Mouse (Mus musculus) G1E (cell line): ENCODE results near the gene Hcn1.

Experiments
- CTCF ChIP-seq: IDR thresholded peaks from 2 replicates; pipeline ENCODE4 v1.5.1; 2012; ENCODE audit warnings: low read depth, low read length, inconsistent platforms, mixed read lengths
- GATA1 ChIP-seq: IDR thresholded peaks from 2 replicates; pipeline ENCODE4 v1.6.1; 2012; ENCODE audit warnings: borderline replicate concordance, low read length, inconsistent platforms, mixed read lengths
- TAL1 ChIP-seq: conservative IDR thresholded peaks from 2 replicates; pipeline ENCODE4 v1.6.1; 2012; ENCODE audit warnings: low read depth, low read length, inconsistent platforms, mixed read lengths

DNA sequence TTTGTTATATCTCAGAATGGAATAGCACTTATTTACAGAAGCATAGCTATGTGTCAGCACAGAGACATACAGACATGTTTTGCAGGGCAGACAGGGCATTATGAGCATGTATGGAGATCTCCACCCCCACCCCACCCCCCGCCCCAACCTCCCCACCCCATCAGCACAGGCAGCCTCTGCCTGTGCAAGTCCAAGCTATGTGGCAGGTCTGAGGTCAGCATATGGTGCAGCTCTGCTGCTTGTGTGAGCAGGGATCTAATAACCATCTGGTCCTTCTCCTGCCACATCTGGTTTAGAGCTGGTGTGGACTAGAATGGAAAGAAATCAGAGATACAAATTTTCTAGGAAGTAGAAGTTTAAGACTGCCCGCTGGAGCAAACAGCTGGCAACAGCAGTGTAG is 424.4 kb downstream of the Hcn1 start:
- TF ChIP-seq CTCF = no peak
- TF ChIP-seq GATA1 = no peak
- no peak for TF ChIP-seq TAL1
